Mouse (Mus musculus) CD4-positive helper T cell, adult 2 months (primary cell): ENCODE results near the gene Aes.

Experiments
- DNase-seq: peaks from one replicate; pipeline ENCODE4 v3.0.0-alpha.2; 2012; ENCODE audit warnings: low read depth, missing footprints, low spot score

Gene Aes

DNA sequence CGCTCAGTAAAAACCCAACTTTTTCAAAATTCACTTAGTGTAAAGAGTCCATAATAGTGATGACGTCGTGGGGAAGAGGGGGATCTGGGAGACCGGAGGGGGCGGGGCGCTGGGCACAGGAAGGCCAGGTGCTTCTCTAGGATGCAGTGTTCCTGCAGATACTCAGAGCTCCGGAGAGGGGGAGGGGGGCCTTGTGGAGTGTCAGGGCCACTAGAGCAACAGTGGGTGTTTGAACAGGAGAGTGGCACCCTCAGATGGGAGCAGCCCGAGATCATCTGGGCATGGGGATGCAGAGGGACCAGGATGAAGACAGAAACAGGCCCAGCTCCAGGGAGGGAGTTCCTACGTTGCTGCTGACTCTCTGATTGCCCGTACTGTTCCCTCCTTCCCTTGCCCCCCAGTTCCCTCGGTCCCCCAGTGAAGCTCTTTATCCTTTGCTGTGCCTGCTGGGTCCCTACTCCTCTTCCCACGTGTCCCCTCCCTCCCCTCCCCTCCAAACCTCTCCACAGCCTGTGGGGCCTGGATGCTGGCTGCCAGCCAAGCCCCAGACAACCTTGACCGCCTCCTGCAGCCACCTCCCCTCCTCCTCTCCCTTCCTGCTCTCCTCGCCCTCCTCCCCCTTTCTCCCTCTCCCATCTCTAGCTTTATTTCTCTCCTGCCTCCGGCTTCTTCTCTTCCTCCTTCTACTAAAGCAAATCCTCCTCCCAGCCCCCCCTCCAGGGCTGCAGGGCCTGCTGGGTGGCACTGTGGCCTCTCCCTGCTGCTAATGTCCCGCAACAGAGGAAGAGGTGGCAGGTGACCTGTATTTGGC lies 9.3 kb downstream of the Aes start:
- DNase-seq, result no peak

GRCm38 (mm10) chr10:81569507-81570237 lies 10.4 kb downstream of the Aes start:
- DNase-seq, result no peak

GRCm38 (mm10) chr10:81570238-81570800 lies 11.0 kb downstream of the Aes start:
- DNase-seq, result no peak

DNA sequence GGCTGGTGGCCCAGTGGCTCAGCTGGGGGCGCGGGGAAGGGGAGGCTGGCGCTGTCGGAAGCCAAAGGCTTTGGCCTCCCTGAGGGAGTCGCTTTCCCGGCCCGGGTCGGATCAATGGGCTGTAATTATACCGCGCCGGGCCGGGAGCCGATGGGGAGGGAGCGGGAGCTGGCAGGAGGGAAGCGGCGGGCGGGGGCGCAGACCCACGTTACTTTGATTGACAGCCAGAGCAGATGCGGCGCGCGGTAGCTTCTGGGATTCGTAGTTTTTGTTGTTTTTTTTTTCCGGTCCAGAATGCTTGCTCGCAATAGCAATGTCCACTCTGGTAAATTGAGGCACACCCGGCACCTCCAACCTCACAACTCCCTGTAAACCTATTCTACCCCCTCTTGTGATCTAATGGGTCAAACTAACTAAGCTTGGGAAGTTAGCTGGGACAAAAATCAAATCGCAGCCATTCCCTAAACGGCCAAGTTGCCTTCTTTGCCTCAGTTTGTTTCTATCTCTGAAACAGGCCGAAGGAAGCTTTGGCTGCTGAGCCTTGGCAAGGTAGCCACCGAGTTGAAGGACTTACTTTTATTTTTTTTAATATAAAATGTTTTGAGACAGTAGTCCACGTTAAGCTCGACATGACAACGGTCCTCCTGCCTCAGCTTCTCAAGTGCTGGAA lies 11.7 kb downstream of the Aes start:
- peak; percentile 85 for DNase-seq

DNA sequence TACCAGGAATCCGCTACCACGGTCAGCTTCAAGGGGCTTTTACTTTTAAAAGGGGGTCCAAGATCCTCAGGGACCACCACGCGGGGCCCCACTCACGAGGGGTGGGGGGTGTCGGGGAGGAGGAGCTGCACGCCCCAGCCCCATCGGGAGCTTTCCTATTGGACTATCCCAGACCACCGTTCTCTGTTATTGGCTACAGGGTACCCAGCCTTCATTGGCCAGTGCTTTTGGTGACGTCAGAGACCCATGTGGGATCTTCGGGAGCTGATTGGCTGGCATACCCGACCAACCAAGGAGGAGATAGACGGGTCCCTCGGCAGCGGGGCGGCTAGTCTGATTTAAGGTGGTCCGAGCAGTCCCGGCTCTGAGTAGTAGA lies 12.2 kb downstream of the Aes start:
- peak; percentile 90 for DNase-seq

GRCm38 (mm10) chr10:81572133-81572671 lies 12.9 kb downstream of the Aes start:
- DNase-seq, result no peak

- DNase-seq, result no peak
Observed at GRCm38 (mm10) chr10:81572975-81573374, 13.7 kb downstream of the Aes start.

DNA sequence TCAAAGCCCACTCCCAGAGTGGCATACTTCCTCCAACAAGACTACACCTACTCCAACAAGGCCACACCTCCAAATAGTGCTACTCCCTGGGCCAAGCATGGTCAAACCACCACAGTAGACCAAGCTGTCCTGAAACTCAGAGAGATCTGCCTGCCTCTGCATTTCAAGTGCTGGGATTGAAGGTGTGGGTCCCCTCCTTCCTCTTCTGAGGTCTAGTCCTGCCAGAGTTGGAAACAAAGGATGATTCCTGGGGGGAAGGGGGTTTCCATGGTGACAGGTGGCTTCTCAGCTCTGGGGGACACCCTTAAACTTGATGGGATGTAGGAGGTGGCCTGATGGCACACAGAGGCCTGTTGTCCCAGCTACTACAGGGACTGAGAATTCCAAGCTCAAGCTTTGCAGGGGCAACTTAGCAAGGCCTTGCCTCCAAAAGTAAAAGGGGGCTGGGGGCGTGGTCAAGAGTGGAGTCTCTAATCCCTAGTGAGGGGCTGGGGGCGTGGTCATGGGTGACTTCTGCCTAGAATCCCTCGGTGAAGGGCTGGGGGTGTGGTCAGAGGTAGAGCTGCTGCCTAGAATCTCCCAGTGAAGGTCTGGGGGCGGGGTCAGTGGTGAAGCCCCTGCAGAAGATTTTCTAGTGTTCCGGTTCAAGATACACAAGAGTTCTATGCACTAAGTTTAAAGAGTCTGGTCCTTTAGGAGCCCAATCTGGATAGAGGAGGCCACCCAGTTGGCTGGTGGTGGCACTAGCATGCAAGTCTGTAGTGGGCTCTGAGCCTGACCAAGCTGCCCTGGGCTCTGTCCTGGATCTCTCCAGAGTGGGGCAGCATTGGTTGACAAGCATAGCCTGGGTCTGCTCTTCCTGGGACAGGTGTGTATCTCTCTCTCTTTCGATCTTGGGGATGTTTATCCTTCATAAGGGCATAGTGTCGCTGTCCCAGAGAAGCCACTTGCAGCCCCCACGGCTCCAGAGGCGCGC lies 15.1 kb downstream of the Aes start, which contains the start of gene Tle2:
Gene Tle2 (plus strand): TSS at position 481 of the 976 bp plus-strand sequence.
- DNase-seq, result no peak

DNA sequence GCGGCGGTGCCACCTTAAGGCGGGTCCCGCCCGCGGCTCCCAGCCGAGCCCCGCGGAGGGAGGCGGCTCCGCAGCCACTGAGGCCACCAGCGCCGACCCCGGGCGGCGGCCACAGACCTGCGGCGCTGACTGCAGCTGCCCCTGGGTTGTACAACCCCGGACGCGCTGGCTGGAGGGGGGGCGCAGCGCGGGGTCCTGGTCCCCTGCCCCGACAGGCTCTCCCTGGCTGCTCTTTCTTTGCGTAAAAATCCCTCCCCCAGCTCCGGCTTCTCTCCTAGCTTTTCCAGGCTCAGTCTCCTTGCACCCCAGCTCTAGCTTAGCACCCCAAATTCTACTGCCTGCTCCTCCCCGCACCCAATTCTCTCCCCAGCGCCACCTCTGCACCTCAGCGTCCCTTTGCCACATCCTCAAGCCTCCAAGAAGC lies 15.9 kb downstream of the Aes start:
- peak; percentile 20 for DNase-seq

- DNase-seq, result no peak
Observed at GRCm38 (mm10) chr10:81575695-81576094, 16.4 kb downstream of the Aes start.

DNA sequence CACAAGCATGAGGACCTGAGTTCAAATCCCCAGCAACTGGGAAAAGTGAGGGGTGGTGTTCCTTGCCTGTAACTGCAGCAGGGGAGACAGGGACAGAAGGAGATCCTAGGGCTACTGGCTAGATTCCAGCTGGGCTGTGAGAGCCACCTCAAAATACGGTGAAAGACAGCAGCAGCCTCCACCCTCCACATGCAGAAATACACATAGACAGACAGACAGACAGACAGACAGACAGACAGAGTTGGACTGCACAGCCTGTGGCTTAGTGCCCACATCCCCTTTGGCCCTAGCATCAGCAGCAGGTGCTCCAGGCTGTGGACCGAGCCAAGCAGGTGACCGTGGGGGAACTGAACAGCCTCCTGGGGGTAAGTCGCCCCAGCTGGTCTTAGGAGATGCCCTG lies 20.7 kb downstream of the Aes start:
- DNase-seq, result no peak

- no peak for DNase-seq
Observed at GRCm38 (mm10) chr10:81580441-81581070, 21.3 kb downstream of the Aes start.

GRCm38 (mm10) chr10:81583347-81583746 lies 24.1 kb downstream of the Aes start:
- DNase-seq, result no peak

- DNase-seq, result no peak
Observed at GRCm38 (mm10) chr10:81588739-81589138, 29.5 kb downstream of the Aes start.

- DNase-seq, result no peak
Observed at GRCm38 (mm10) chr10:81591846-81592245, 32.6 kb downstream of the Aes start.

- no peak for DNase-seq
Observed at GRCm38 (mm10) chr10:81592631-81593030, 33.3 kb downstream of the Aes start.

DNA sequence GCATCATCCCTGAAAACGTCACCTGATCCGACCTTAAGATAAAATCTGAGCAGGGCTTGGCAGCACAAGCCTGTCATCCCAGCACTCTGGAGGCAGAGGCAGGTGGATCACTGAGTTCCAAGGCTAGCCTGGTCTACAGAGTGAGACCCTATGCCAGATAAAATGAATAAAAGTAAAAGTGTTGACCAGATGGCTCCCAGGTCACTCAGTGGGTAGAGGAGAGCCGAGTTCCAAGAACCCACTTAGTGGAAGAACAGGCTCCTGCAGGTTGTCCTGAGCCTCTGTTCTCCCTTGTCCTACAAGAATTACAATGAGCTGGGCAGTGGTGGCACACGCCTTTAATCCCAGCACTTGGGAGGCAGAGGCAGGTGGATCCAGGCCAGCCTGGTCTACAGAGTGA lies 33.9 kb downstream of the Aes start:
- DNase-seq, result no peak

GRCm38 (mm10) chr10:81593935-81594334 lies 34.6 kb downstream of the Aes start:
- DNase-seq, result no peak

DNA sequence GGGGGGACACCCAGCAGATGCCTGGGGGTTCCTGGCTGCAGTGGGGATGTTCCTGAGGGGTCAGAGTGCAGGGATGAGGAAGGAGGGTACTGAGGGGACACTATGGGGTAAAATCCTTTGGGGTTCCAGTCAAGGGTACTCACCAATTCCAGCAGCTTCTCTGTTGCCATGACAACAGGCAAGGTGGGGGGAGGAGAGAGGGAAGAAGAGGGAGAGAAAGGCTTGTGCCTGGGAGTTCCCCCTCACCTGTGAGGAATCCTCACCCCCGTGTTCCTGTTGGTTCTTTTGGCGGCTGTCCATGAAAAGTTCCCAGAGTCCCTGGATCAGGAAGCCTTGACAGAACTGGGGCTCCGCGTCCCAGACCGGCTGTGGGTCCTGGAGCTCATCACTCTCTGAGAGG lies 36.3 kb downstream of the Aes start:
- no peak for DNase-seq

- no peak for DNase-seq
Observed at GRCm38 (mm10) chr10:81596611-81597010, 37.3 kb downstream of the Aes start.
